Mouse (Mus musculus): ENCODE measurements at regions not wholly inside any gene's neighbourhood (a gene's known extent, or its start where the extent isn't known, plus 50 kb on each side); places are given as distances from the start of the nearest gene placed in this dataset.
"Not testable (repeated sequence)": the region's sequence is repeated elsewhere in the genome, so short reads cannot be mapped to it uniquely, and the experiment has no call there.

DNA sequence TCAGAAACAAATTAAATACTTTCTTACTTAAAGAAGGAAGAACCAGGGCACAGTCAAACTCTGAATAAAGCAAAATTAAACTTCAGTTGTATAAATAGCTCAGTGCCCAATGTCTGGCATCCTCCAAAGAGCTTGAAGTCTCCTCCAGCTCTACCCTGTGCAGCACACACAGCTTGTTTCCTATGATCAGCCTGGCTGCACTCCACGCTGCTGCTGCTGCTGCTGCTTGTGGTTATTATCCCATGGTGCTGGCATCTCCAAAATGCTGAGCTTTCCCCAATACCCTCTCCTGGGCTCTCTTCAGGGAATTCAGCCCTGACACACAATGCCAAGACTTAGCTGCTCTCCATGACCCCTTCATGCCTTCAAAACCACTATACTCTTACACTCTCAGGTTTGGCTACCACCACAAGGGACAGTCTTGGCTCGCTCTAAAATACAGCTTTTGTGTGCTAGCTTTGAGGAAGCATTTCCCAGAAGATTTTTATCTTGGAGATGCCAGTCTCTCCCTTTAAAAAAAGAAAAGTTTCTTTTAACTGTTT is 121.0 kb downstream of the Rab10 start:
- not testable (repeated sequence) for DNase-seq

DNA sequence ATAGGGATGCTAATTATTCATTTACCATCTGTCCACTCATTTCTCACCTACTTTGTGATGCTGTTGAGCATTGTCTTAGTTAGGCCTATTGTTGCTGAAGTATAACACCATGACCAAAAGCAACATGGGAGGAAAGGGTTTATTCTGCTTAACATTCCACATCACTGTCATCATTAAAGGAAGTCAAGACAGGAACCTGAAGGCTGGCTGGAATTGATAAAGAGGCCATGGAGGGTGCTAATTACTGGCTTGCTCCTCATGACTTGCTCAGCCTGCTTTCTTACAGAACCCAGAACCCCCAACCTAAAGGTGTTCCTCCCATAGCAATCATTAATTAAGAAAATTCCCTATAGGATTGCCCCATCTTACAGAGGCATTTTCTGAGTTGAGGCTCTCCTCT is 121.6 kb downstream of the Rab10 start:
- no peak for DNase-seq

DNA sequence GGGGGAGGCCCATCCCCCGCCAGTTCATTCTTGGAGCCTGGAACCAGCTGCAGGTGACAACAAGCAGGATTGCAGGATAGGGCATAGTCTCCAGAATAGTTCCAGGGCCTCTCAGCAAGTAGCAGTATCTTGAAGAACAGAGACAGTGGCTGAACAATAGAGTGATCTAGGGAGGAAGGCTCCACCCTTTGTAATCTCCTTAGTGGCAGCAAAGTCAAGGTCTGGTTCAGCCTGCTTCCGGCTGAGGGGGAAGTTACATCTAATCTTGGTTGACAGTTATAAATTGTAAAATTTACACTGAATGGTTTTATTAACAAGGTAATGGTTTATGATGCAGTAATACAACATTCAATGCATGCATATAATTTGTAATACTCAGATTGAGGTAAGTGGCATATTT is 136.4 kb downstream of the Rab10 start:
- DNase-seq: no peak

DNA sequence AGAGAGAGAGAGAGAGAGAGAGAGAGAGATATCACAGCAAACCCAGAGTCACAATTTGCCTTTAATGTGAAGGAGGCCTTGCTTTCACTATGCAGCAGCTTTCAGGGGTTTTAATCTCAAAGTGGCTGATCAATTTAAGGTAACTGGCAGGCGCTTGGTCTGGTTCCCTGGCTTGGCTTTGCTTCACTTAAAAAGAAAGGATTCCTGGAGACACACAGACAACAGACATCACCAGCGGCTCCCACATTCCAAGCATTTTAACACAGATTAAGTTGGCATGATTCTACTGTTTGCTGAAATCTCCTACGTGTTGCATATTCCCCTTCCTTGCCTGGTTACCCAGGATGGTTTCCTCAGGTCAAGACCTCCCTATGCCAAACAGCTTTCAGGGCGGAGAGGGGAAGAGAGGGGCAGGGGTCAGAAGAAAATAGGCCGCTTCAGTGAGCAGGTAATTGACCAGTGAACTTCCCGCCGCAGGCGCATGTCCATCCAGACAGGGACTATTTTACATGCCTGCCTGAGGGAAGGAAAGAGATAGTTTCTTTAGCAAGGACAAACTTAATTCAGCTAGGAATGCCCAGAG is 140.0 kb downstream of the Rab10 start:
- peak; percentile 5 for DNase-seq

- DNase-seq: not testable (repeated sequence)
Measured at GRCm38 (mm10) chr12:3161666-3162065, 148.1 kb downstream of the Rab10 start.

DNA sequence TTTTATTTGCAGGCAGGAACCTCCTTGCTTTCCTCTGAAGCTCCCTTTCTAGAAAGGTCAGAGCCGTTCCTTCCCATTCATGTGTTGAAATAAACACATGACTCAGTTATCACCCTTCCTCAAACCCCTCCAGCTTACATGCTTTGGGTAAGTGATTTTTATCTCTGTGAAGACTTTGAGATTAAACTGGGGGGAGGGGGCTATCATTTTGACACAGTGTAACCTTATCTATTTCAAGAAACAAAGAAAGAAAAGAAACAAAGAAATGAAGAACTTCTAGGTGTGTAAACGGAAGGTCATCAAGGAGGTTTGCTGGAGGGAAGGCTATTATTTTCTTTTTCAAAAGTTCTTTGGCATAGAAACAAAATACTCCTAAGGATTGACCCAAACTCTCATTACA is 151.0 kb downstream of the Rab10 start:
- not testable (repeated sequence) for DNase-seq

DNA sequence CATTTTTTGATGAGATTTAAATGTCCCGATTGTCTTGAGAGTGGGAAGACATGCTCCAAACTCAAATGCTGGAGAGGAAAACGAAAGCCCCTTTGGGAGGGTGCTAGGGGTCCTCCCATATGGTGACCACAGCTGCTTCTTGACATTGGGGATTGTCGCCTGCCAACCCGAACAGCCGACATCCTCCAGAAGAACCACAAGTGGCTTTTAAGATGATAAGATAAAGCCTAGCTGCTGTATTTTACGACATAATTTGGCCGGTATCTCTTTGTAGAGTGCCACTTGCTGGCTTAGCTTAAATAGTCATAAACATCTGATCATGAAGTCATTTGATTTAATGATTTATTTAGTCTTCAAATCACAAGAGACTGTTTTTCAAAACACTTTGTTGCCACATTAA is 156.1 kb downstream of the Rab10 start:
- DNase-seq: not testable (repeated sequence)

DNA sequence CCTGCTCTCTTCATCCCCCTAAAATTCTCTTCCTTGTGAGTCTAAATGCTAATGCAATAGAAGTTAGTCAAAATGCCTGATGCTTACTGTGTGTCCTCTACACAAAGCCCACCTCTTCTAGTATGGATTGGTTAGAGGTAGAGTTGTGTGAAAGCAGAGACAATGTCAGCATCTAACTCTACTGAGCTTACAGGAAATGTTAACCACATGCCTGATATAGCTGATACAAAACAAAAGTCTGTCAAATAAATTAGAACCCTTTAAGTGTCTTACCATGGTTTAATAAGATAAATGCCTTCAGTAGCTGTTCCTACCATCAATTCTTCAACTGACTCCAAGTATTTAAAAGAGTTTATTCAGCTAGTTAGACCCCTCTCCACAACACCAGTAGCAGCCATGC is 177.2 kb downstream of the Rab10 start:
- not testable (repeated sequence) for DNase-seq

DNA sequence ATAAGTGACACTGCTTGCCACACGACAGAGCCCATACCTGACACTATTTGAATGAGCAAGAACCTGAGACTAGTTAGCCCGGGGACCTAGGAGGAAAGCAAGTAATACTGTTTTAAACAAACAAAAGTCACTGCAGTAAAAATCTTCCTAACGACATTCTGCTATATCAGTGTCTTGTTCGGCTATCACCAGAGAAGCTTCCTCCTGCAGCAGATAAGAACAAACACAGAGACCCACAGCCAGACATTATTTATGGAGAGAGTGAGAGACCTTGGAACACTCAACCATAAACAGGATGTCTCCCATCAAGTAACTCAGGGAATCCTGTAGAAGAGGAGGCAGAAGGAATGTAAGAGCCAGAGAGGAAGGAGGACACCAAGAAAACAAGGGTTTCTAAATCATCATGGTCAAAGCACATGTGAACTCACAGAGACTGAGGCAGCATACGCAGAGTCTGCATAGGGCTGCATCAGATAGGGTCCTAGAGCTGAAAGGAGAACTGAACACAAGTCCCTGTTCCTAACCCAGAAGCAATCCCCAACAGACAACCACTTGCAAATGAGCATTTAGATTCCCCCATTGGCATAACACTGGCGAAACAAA is 178.5 kb downstream of the Rab10 start:
- DNase-seq: not testable (repeated sequence)

- DNase-seq: not testable (repeated sequence)
Measured at GRCm38 (mm10) chr12:3127336-3127735, 182.4 kb downstream of the Rab10 start.

GRCm38 (mm10) chr12:3124036-3124435 is 185.7 kb downstream of the Rab10 start:
- no peak for DNase-seq

DNA sequence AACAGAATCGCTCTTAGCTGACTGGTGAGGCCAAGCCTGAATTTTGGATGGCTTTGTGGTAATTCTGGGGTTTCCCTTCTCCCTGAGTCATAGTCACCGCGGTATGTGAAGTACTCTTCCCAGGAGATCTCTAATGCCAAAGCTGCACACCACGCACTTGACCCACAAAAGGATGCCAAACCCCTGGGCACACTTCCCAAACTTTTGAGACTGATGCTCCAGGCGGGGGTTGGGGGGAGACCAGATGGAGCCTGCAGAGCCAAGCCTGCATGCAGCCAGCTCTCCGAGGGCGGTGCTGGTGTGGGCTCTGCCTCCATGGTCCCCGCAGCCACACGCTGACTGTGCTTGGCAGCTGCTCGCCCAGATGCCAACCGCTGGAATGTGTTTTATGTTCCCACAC is 199.2 kb downstream of the Rab10 start:
- DNase-seq: not testable (repeated sequence)

- peak; percentile 47 for DNase-seq
Measured at GRCm38 (mm10) chr12:3109671-3110070, 200.1 kb downstream of the Rab10 start.

DNA sequence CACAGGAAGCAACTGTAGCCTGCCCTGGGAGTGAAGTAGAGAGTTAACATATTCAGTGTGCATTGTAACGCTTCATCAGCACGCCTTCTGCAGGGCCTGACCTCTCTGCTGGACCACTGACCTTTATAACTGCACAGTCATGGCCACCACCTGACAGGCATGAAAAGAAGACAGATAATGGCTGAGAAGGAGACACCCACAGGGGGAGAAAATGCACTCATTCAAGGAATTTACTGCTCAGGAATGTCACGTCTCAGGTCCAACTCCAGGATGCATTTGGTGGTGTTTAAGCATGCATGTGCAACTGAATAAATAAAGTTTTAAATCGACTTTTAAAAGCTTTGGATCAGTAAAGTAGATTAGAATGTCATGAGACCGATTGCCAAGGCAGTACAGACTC is 207.8 kb downstream of the Rab10 start:
- not testable (repeated sequence) for DNase-seq

DNA sequence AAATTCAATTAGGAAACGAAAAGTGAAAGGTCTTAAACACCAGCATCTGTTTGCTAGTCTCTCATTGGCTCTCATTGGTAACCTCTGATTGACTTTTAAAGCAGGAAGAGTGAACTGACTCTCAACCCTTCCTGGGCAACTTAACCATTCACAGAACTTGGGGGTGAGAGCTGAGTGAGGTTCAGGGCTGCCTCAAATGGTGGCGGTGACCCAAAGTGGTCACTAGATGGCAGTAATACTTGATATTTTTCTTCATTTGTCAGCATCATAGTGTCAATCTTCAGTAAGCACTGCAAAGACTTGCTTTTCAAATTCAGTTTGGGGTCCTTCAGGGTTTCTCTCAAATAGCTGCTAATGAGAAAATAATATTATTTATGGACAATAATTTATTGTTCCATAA is 211.6 kb downstream of the Rab10 start:
- DNase-seq: peak; percentile 60

DNA sequence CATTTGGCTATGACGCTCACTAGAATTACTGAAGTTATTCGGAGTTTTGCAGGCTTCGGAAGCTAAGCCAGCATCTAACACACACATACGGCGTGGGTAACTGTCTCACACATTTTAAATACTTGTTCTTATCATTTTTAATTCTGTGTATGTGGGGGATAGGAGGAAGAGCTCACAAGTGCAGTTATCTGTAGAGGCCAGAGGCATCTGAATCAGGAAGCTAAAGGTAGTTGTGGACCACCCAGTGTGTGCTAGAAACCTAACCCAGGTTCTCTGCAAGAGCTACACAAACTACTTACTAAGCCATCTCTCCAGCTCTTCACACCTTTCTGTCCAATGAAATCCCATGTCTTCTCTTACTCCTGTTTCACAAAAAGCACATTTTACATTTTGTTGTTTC is 215.3 kb downstream of the Rab10 start:
- DNase-seq: no peak

- not testable (repeated sequence) for DNase-seq
Measured at GRCm38 (mm10) chr12:3092974-3093373, 216.8 kb downstream of the Rab10 start.

- DNase-seq: not testable (repeated sequence)
Measured at GRCm38 (mm10) chr12:3049546-3049945, 260.2 kb downstream of the Rab10 start.

GRCm38 (mm10) chr12:3018446-3018845 is 291.3 kb downstream of the Rab10 start:
- DNase-seq: not testable (repeated sequence)

DNA sequence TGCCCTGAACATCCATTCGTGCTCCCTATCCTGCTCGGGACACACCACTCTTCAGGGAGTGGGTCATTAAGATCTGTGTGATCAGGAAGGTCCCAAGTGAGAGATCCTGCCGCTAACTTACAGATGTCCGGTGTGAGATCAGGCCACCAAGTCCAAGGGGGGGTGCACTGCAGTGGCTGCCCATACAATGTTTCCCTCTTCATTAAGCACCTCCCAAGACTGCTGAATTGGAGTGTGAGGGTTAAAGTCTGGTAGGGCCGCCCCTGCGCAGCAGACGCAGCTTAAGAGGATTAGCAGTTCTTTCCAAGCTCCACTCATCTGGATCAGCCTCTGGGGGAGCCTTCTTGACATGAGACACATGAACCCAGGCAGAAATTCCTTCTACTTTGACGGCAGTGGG is 293.0 kb downstream of the Rab10 start:
- DNase-seq: not testable (repeated sequence)

Data from kidney, postnatal 10 days (tissue).